Mouse (Mus musculus) olfactory bulb, adult 2 months (tissue): ENCODE results near the gene Mag. TPM values are rescaled to one million over a fixed set of nuclear protein-coding genes. Genes with fewer than 3 reads are reported as not detected.
A peak's percentile ranks its signal among the peaks of the same experiment; 100 is the strongest.
"Not testable (repeated sequence)": the region's sequence is repeated elsewhere in the genome, so short reads cannot be mapped to it uniquely, and the experiment has no call there.

Experiments
- H3K27ac ChIP-seq: fragments of 200-500 bp; 2 replicates; pipeline ENCODE4 v1.5.1; 2012; ENCODE audit warnings: low read depth, low read length; ENCODE audit not compliant: insufficient read depth
- H3K4me1 ChIP-seq: fragments of 200-500 bp; 2 replicates; pipeline ENCODE4 v1.6.1; 2012; ENCODE audit warnings: low read length; ENCODE audit not compliant: control insufficient read depth, insufficient read depth
- H3K4me3 ChIP-seq: fragments of 200-500 bp; 2 replicates; pipeline ENCODE4 v1.5.1; 2012; ENCODE audit warnings: mild to moderate bottlenecking, low read depth, low read length, moderate library complexity; ENCODE audit not compliant: insufficient read depth
- CTCF ChIP-seq: fragments of 200-500 bp; IDR thresholded peaks from 2 replicates; pipeline ENCODE4 v1.5.1; 2012; ENCODE audit warnings: low read depth, mild to moderate bottlenecking, low read length, moderate library complexity; ENCODE audit not compliant: insufficient read depth
- POLR2A ChIP-seq: fragments of 200-500 bp; IDR thresholded peaks from 2 replicates; pipeline ENCODE4 v1.6.1; 2012; ENCODE audit warnings: mild to moderate bottlenecking, low read depth, low read length, moderate library complexity; ENCODE audit not compliant: insufficient read depth
- WGBS: fragments of 180-500 bp; shearing (Covaris S2); methylation state at CpG from one replicate; pipeline ENCODE4 v1.1.7; 2018; 5-methylcytosine and 5-hydroxymethylcytosine counted together
- polyA plus RNA-seq: library from polyadenylated mRNA; stranded (reverse); fragments of >200 nt; gene quantifications from 2 replicates; pipeline ENCODE4 v1.2.4, GENCODE M21; 2012; ENCODE audit warnings: low replicate concordance; ENCODE audit not compliant: missing spikeins, insufficient read depth, insufficient read length

Gene Mag
- polyA plus RNA-seq, 1 experiment, result not detected

- Histone ChIP-seq H3K27ac (peak overlapping the region; percentile 88), H3K4me3 (peak overlapping the region; percentile 100), H3K4me1 (peaks cover 35% of the 10 kb centered on the region)
- under 1% methylated on average over 63 of the region's 64 CpGs for WGBS
- no peak for TF ChIP-seq POLR2A
- TF ChIP-seq CTCF, result peak; percentile 95
These were observed 41.1 kb upstream of the Mag start for GRCm38 (mm10) chr7:30955584-30956356.

- TF ChIP-seq CTCF, result no peak
- TF ChIP-seq POLR2A, result no peak
- Histone ChIP-seq H3K4me1 (peaks cover 35% of the 10 kb centered on the region), H3K27ac (no peak overlapping the region), H3K4me3 (no peak overlapping the region)
- 49% methylated on average over 12 of the region's 12 CpGs for WGBS
These were observed 40.4 kb upstream of the Mag start for GRCm38 (mm10) chr7:30954971-30955520.

- H3K4me1 ChIP-seq, result peaks cover 32% of the 10 kb centered on the region
- WGBS, result 63% methylated on average over 3 of the region's 3 CpGs
- no peak for TF ChIP-seq POLR2A
- TF ChIP-seq CTCF, result no peak
- H3K4me3 ChIP-seq, result no peak overlapping the region
- no peak overlapping the region for H3K27ac ChIP-seq
These were observed 39.4 kb upstream of the Mag start for GRCm38 (mm10) chr7:30954036-30954435.

- H3K4me1 ChIP-seq, result peaks cover 27% of the 10 kb centered on the region
- no peak overlapping the region for H3K27ac ChIP-seq
- TF ChIP-seq CTCF (no peak), POLR2A (no peak)
- H3K4me3 ChIP-seq, result no peak overlapping the region
- 90% methylated on average over 6 of the region's 6 CpGs for WGBS
These were observed 38.8 kb upstream of the Mag start for GRCm38 (mm10) chr7:30953459-30953858.

GRCm38 (mm10) chr7:30952441-30953265 lies 38.0 kb upstream of the Mag start:
- 93% methylated on average over 16 of the region's 16 CpGs for WGBS
- peaks cover 19% of the 10 kb centered on the region for H3K4me1 ChIP-seq
- no peak overlapping the region for H3K4me3 ChIP-seq
- no peak overlapping the region for H3K27ac ChIP-seq
- TF ChIP-seq POLR2A (no peak), CTCF (no peak)

- not testable (repeated sequence) for H3K27ac ChIP-seq, H3K4me3 ChIP-seq
- peaks cover 16% of the 10 kb centered on the region for H3K4me1 ChIP-seq
- 89% methylated on average over 3 of the region's 3 CpGs for WGBS
These were observed 35.2 kb upstream of the Mag start for GRCm38 (mm10) chr7:30949902-30950301.

- Histone ChIP-seq H3K4me3 (no peak overlapping the region), H3K4me1 (no peaks in the 10 kb centered on the region), H3K27ac (no peak overlapping the region)
- no peak for TF ChIP-seq POLR2A
- TF ChIP-seq CTCF, result no peak
- WGBS, result 92% methylated on average over 7 of the region's 7 CpGs
These were observed 31.2 kb upstream of the Mag start for GRCm38 (mm10) chr7:30945876-30946275.

GRCm38 (mm10) chr7:30945466-30945865 lies 30.8 kb upstream of the Mag start:
- WGBS, result 85% methylated on average over 7 of the region's 7 CpGs
- not testable (repeated sequence) for H3K27ac ChIP-seq, H3K4me3 ChIP-seq, H3K4me1 ChIP-seq

GRCm38 (mm10) chr7:30944706-30945105 lies 30.0 kb upstream of the Mag start:
- H3K27ac ChIP-seq, H3K4me3 ChIP-seq, H3K4me1 ChIP-seq: not testable (repeated sequence)
- WGBS, result 57% methylated on average over 2 of the region's 2 CpGs
